Mouse (Mus musculus) central nervous system, embryonic 18 days (tissue): ENCODE measurements around the gene Surf1. TPM values are rescaled to one million over a fixed set of nuclear protein-coding genes. Genes with fewer than 3 reads are reported as not detected.

Source experiments
- polyA plus RNA-seq: library from polyadenylated mRNA; depleted of rRNA; stranded (reverse); fragments of >200 nt; gene quantifications from 2 replicates; pipeline ENCODE4 v1.2.3, GENCODE M21; 2012; rRNA removed

Surf1 gene
- 87.0 and 91.3 TPM in 2 replicates for polyA plus RNA-seq

GRCm38 (mm10) chr2:26915927-26916728 is at the start of gene Surf1, which contains the start of gene Surf2:
Surf1 (minus strand) TSS chr2:26916530.
Surf2 (plus strand) TSS chr2:26916367.

GRCm38 (mm10) chr2:26963923-26964723 is 47.8 kb upstream of the Surf1 start, which contains the start of gene Rexo4:
Rexo4 (minus strand) TSS chr2:26964386.

GRCm38 (mm10) chr2:26933304-26934055 is 17.1 kb upstream of the Surf1 start, which contains the start of the genes Surf4 and Stkld1:
Surf4 (minus strand) TSS chr2:26933928.
Stkld1 (plus strand) TSS chr2:26934047.

GRCm38 (mm10) chr2:26910124-26910993 is 6.0 kb downstream of the Surf1 start, which contains the start of the genes Med22 and Rpl7a:
Med22 (minus strand) TSS chr2:26910677.
Rpl7a (plus strand) TSS chr2:26910764.

GRCm38 (mm10) chr2:26902467-26903220 is 13.7 kb downstream of the Surf1 start, which contains the start of gene Surf6:
Surf6 (minus strand) TSS chr2:26902879.

GRCm38 (mm10) chr2:26864879-26865278 is 51.5 kb downstream of the Surf1 start, which contains the start of gene Abo:
Abo (minus strand) TSS chr2:26864979.

Other genes starting within 250 kb of the Surf1 start
- gene Lcn4, start 245.2 kb downstream of the Surf1 start, polyA plus RNA-seq, result not detected in 2 replicates
- gene Abo, start 51.6 kb downstream of the Surf1 start, polyA plus RNA-seq, result not detected in 2 replicates
- gene Surf6, start 13.7 kb downstream of the Surf1 start, polyA plus RNA-seq, result 28.2 and 28.9 TPM in 2 replicates
- 112 and 117 TPM in 2 replicates for gene Med22, start 5.9 kb downstream of the Surf1 start, polyA plus RNA-seq
- 1,447 and 1,537 TPM in 2 replicates for gene Rpl7a, start 5.8 kb downstream of the Surf1 start, polyA plus RNA-seq
- 55.1 and 56.3 TPM in 2 replicates for gene Surf2, start 163 bp downstream of the Surf1 start, polyA plus RNA-seq
- gene Surf4, start 17.4 kb upstream of the Surf1 start, polyA plus RNA-seq, result 79.1 and 80.0 TPM in 2 replicates
- gene Stkld1, start 17.5 kb upstream of the Surf1 start, polyA plus RNA-seq, result 0.12 and 0.16 TPM in 2 replicates
- gene Rexo4, start 47.9 kb upstream of the Surf1 start, polyA plus RNA-seq, result 50.7 and 53.4 TPM in 2 replicates
- gene Adamts13, start 56.9 kb upstream of the Surf1 start, polyA plus RNA-seq, result 0.21 and 0.44 TPM in 2 replicates
- gene Cacfd1, start 93.4 kb upstream of the Surf1 start, polyA plus RNA-seq, result 80.8 and 83.9 TPM in 2 replicates
- gene Slc2a6, start 111.5 kb upstream of the Surf1 start, polyA plus RNA-seq, result 19.1 and 19.2 TPM in 2 replicates
- gene Mymk, start 155.6 kb upstream of the Surf1 start, polyA plus RNA-seq, result 0.10 and 1.7 TPM in 2 replicates
- 19.0 and 19.4 TPM in 2 replicates for gene Adamtsl2, start 162.8 kb upstream of the Surf1 start, polyA plus RNA-seq
- 19.3 and 25.3 TPM in 2 replicates for gene Fam163b, start 226.0 kb upstream of the Surf1 start, polyA plus RNA-seq
- 1.3 and 1.7 TPM in 2 replicates for gene Dbh, start 248.7 kb upstream of the Surf1 start, polyA plus RNA-seq